Mouse (Mus musculus): ENCODE results near the gene Zranb1.

DNA sequence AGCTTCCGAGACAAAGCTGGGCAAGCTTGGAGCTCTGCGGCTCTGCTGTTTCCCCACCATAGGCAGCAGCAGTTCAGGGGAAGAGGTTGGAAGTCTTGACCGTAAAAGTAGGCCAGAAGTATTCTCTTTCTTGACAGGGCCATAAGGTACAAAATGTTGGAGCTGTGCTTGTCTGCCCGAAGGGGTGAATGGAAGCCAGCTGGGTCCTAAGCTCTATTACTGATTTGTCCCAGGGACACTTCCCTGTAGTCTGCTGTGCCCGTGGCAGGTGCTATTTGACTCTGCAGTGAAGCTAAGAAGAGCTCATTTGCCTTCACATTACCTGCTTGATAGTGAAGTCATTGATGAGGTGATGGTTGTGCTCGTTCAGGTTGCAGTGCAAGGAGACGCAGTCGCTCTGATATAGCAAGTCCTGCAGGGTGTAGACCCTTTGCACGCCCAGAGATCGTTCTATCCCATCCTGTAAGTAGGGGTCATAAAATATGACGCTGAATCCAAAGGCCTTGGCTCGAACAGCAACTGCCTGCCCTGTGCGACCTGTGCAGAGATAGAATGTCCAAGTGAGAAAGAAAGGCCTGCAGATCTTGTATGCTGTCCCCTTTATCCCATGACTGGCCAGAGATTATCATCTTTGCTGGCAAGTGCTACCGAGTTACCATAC, 60.4 kb downstream of the Zranb1 start:
- TF ChIP-seq POLR2A (IDR thresholded peaks at IDR 0.05; ENCODE audit: borderline replicate concordance, insufficient read depth, low read length) = no peak
- TF ChIP-seq CTCF (IDR thresholded peaks at IDR 0.05; ENCODE audit: borderline replicate concordance, insufficient read depth, low read depth, low read length) = no peak
